Mouse (Mus musculus): ENCODE measurements around the gene Diaph3. TPM values are rescaled to one million over a fixed set of nuclear protein-coding genes. Genes with fewer than 3 reads are reported as not detected.
A peak's percentile ranks its signal among the peaks of the same experiment; 100 is the strongest.

Gene Diaph3
- total and polyA plus RNA-seq, 3 experiments: 0.21 to 4.6 (median 0.70) TPM

GRCm38 (mm10) chr14:86773311-86773710, 367.7 kb downstream of the Diaph3 start:
- intact Hi-C loops (cut with DNase I): no loop called here
- WGBS: 97% methylated on average over 2 of the region's 2 CpGs
- Histone ChIP-seq H3K79me2 (replicated peaks; ENCODE audit: control insufficient read depth, insufficient read depth, low read length) (no peaks in the 10 kb centered on the region), H3K4me3 (no peak overlapping the region), H3K9ac (ENCODE audit: low read depth, low read length) (no peak overlapping the region), H3K27me3 (ENCODE audit: control insufficient read depth, insufficient read depth, low read length) (no peaks in the 10 kb centered on the region), H3K36me3 (ENCODE audit: control insufficient read depth, insufficient read depth, low read length) (no peaks in the 10 kb centered on the region), H3K4me1 (ENCODE audit: control insufficient read depth, insufficient read depth, low read length) (no peaks in the 10 kb centered on the region), H3K27ac (no peak overlapping the region)
- DNase-seq: no peak
- TF ChIP-seq CTCF (IDR thresholded peaks at IDR 0.05): no peak
- TF ChIP-seq POLR2A (IDR thresholded peaks at IDR 0.05; ENCODE audit: insufficient read depth, low read depth, low read length): no peak
- no peak for TF ChIP-seq EP300 (IDR thresholded peaks at IDR 0.05; ENCODE audit: insufficient read depth, low read depth, low read length)

GRCm38 (mm10) chr14:86772176-86773150, 368.6 kb downstream of the Diaph3 start:
- Histone ChIP-seq H3K36me3 (ENCODE audit: control insufficient read depth, insufficient read depth, low read length) (no peaks in the 10 kb centered on the region), H3K27ac (no peak overlapping the region), H3K4me1 (ENCODE audit: control insufficient read depth, insufficient read depth, low read length) (no peaks in the 10 kb centered on the region), H3K79me2 (replicated peaks; ENCODE audit: control insufficient read depth, insufficient read depth, low read length) (no peaks in the 10 kb centered on the region), H3K9ac (ENCODE audit: low read depth, low read length) (no peak overlapping the region), H3K4me3 (no peak overlapping the region), H3K27me3 (ENCODE audit: control insufficient read depth, insufficient read depth, low read length) (no peaks in the 10 kb centered on the region)
- TF ChIP-seq POLR2A (IDR thresholded peaks at IDR 0.05; ENCODE audit: insufficient read depth, low read depth, low read length) (no peak), EP300 (IDR thresholded peaks at IDR 0.05; ENCODE audit: insufficient read depth, low read depth, low read length) (no peak), CTCF (IDR thresholded peaks at IDR 0.05) (no peak)
- WGBS: 87% methylated on average over 14 of the region's 14 CpGs
- intact Hi-C loops (cut with DNase I): no loop called here
- DNase-seq: no peak

- intact Hi-C loops (cut with DNase I): no loop called here
- Histone ChIP-seq H3K4me3 (no peak overlapping the region), H3K79me2 (replicated peaks; ENCODE audit: control insufficient read depth, insufficient read depth, low read length) (no peaks in the 10 kb centered on the region), H3K9ac (ENCODE audit: low read depth, low read length) (no peak overlapping the region), H3K27ac (no peak overlapping the region), H3K4me1 (ENCODE audit: control insufficient read depth, insufficient read depth, low read length) (no peaks in the 10 kb centered on the region), H3K36me3 (ENCODE audit: control insufficient read depth, insufficient read depth, low read length) (no peaks in the 10 kb centered on the region), H3K27me3 (ENCODE audit: control insufficient read depth, insufficient read depth, low read length) (no peaks in the 10 kb centered on the region)
- TF ChIP-seq EP300 (IDR thresholded peaks at IDR 0.05; ENCODE audit: insufficient read depth, low read depth, low read length) (no peak), POLR2A (IDR thresholded peaks at IDR 0.05; ENCODE audit: insufficient read depth, low read depth, low read length) (no peak), CTCF (IDR thresholded peaks at IDR 0.05) (no peak)
- DNase-seq: no peak
- WGBS: 95% methylated on average over 2 of the region's 2 CpGs
Observed at GRCm38 (mm10) chr14:86764286-86764685, 376.7 kb downstream of the Diaph3 start.

GRCm38 (mm10) chr14:86757604-86758520, 383.2 kb downstream of the Diaph3 start:
- intact Hi-C loops (cut with DNase I): no loop called here
- no peak overlapping the region for H3K9ac ChIP-seq (ENCODE audit: low read depth, low read length)
- peaks cover 1% of the 10 kb centered on the region; the same call in 1 of the 2 replicates for H3K4me1 ChIP-seq (ENCODE audit: control insufficient read depth, insufficient read depth, low read length)
- no peaks in the 10 kb centered on the region for H3K27me3 ChIP-seq (ENCODE audit: control insufficient read depth, insufficient read depth, low read length)
- peak in 1 of 2 experiments; percentile 7 for DNase-seq
- no peaks in the 10 kb centered on the region for H3K79me2 ChIP-seq (replicated peaks; ENCODE audit: control insufficient read depth, insufficient read depth, low read length)
- no peak for TF ChIP-seq EP300 (IDR thresholded peaks at IDR 0.05; ENCODE audit: insufficient read depth, low read depth, low read length)
- no peak for TF ChIP-seq POLR2A (IDR thresholded peaks at IDR 0.05; ENCODE audit: insufficient read depth, low read depth, low read length)
- TF ChIP-seq CTCF (IDR thresholded peaks at IDR 0.05): no peak
- H3K4me3 ChIP-seq: no peak overlapping the region
- H3K27ac ChIP-seq: no peak overlapping the region
- WGBS: 32% methylated on average over 9 of the region's 9 CpGs
- no peaks in the 10 kb centered on the region for H3K36me3 ChIP-seq (ENCODE audit: control insufficient read depth, insufficient read depth, low read length)

- 63% methylated on average over 4 of the region's 4 CpGs for WGBS
- Histone ChIP-seq H3K27ac (no peak overlapping the region), H3K4me1 (ENCODE audit: control insufficient read depth, insufficient read depth, low read length) (peaks cover 1% of the 10 kb centered on the region; the same call in 1 of the 2 replicates), H3K27me3 (ENCODE audit: control insufficient read depth, insufficient read depth, low read length) (no peaks in the 10 kb centered on the region), H3K9ac (ENCODE audit: low read depth, low read length) (no peak overlapping the region), H3K4me3 (no peak overlapping the region), H3K36me3 (ENCODE audit: control insufficient read depth, insufficient read depth, low read length) (no peaks in the 10 kb centered on the region), H3K79me2 (replicated peaks; ENCODE audit: control insufficient read depth, insufficient read depth, low read length) (no peaks in the 10 kb centered on the region)
- DNase-seq: peak in 1 of 2 experiments; percentile 8
- no peak for TF ChIP-seq CTCF (IDR thresholded peaks at IDR 0.05)
- no peak for TF ChIP-seq POLR2A (IDR thresholded peaks at IDR 0.05; ENCODE audit: insufficient read depth, low read depth, low read length)
- TF ChIP-seq EP300 (IDR thresholded peaks at IDR 0.05; ENCODE audit: insufficient read depth, low read depth, low read length): no peak
- intact Hi-C loops (cut with DNase I): no loop called here
Observed at GRCm38 (mm10) chr14:86757132-86757531, 383.9 kb downstream of the Diaph3 start.
